Mouse (Mus musculus) kidney, embryonic 15.5 days (tissue): Measurements from ENCODE around the gene Olfr1134. TPM values are rescaled to one million over a fixed set of nuclear protein-coding genes. Genes with fewer than 3 reads are reported as not detected.
"Not testable (repeated sequence)": the region's sequence is repeated elsewhere in the genome, so short reads cannot be mapped to it uniquely, and the experiment has no call there.

Experiments used
- ATAC-seq: fragments of 200-750 bp; cut with Nextera tagmentation; replicated peaks from 2 replicates; pipeline ENCODE4 v1.8.0; 2017; ENCODE audit warnings: moderate TSS enrichment; ENCODE audit not compliant: low FRiP score
- H3K27ac ChIP-seq: fragments of 300-500 bp; sonication (generic); 2 replicates; pipeline ENCODE4 v1.5.1; 2015; ENCODE audit warnings: mild to moderate bottlenecking, inconsistent platforms
- H3K27me3 ChIP-seq: fragments of 300-500 bp; sonication (generic); 2 replicates; pipeline ENCODE4 v1.6.1; 2015; ENCODE audit warnings: inconsistent platforms
- H3K36me3 ChIP-seq: fragments of 300-500 bp; sonication (generic); 2 replicates; pipeline ENCODE4 v1.6.1; 2015; ENCODE audit warnings: inconsistent platforms
- H3K4me1 ChIP-seq: fragments of 300-500 bp; sonication (generic); 2 replicates; pipeline ENCODE4 v1.6.1; 2015; ENCODE audit warnings: inconsistent platforms
- H3K4me2 ChIP-seq: fragments of 300-500 bp; sonication (generic); 2 replicates; pipeline ENCODE4 v1.6.1; 2015; ENCODE audit warnings: moderate library complexity, mild to moderate bottlenecking, inconsistent platforms
- H3K4me3 ChIP-seq: fragments of 300-500 bp; sonication (generic); replicated peaks from 2 replicates; pipeline ENCODE4 v1.5.1; 2015; ENCODE audit warnings: mild to moderate bottlenecking, inconsistent platforms
- H3K9ac ChIP-seq: fragments of 300-500 bp; sonication (generic); 2 replicates; pipeline ENCODE4 v1.6.1; 2015; ENCODE audit warnings: mild to moderate bottlenecking, inconsistent platforms
- H3K9me3 ChIP-seq: fragments of 300-500 bp; sonication (generic); replicated peaks from 2 replicates; pipeline ENCODE4 v1.6.1; 2016; ENCODE audit warnings: inconsistent platforms
- WGBS: fragments of 180-500 bp; shearing (Covaris S2); methylation state at CpG from one replicate; pipeline ENCODE4 v1.1.7; 2015; ENCODE audit warnings: mixed read lengths; 5-methylcytosine and 5-hydroxymethylcytosine counted together
- polyA plus RNA-seq: library from polyadenylated mRNA; unstranded; fragments of >200 nt; fragmentation: Nextera tagmentation; extraction: Ambion mirVana; gene quantifications from 2 replicates; pipeline ENCODE4 v1.2.1, GENCODE M21; 2015

The Olfr1134 gene
- polyA plus RNA-seq = not detected in 2 replicates

- H3K9ac ChIP-seq = no peak within 1 kb of the TSS
- H3K36me3 ChIP-seq = no peaks in the 10 kb centered on the region
- H3K4me3 ChIP-seq = no peak within 1 kb of the TSS
- no peaks in the 10 kb centered on the region for H3K9me3 ChIP-seq
- no peak for ATAC-seq
- no peak within 1 kb of the TSS for H3K27ac ChIP-seq
- no peaks in the 10 kb centered on the region for H3K4me1 ChIP-seq
- no peak within 1 kb of the TSS for H3K4me2 ChIP-seq
- no peaks in the 10 kb centered on the region for H3K27me3 ChIP-seq
- WGBS = 90% methylated on average over 2 of the region's 2 CpGs
These were observed at the start of gene Olfr1134 for GRCm38 (mm10) chr2:87658360-87658759. Olfr1134 (minus strand) TSS chr2:87658460.

DNA sequence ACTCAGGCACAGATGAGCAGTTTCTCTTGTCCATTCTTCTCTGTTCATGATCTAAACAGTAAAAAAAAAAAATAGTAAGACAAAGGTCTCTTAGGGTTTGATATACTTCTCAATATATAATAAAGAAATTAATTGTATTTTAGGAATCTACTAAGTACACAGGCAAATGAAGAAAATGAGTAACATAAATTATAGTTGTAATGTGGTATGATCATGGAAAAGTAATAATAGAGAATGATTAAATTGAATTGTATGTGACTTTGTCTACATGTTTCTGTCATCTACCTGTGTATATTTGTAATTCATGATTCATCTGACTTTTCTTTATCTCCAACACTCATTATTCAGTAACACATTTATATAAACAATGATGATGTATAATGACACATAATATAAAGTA, 35.6 kb upstream of the Olfr1134 start, which contains the start of gene Olfr1136:
Gene Olfr1136 (minus strand): TSS at position 101 of the 400 bp plus-strand sequence.
- Histone ChIP-seq H3K36me3 (no peaks in the 10 kb centered on the region), H3K4me3 (no peak within 1 kb of the TSS), H3K27me3 (no peaks in the 10 kb centered on the region), H3K9me3 (no peaks in the 10 kb centered on the region), H3K27ac (no peak within 1 kb of the TSS), H3K9ac (no peak within 1 kb of the TSS), H3K4me1 (no peaks in the 10 kb centered on the region), H3K4me2 (no peak within 1 kb of the TSS)
- ATAC-seq = no peak

GRCm38 (mm10) chr2:87673564-87673963, 15.3 kb upstream of the Olfr1134 start, which contains the start of gene Olfr1135:
Olfr1135 (minus strand) TSS chr2:87673664.
- Histone ChIP-seq H3K9me3 (no peaks in the 10 kb centered on the region), H3K4me3 (no peak within 1 kb of the TSS), H3K9ac (no peak within 1 kb of the TSS), H3K36me3 (no peaks in the 10 kb centered on the region), H3K27me3 (no peaks in the 10 kb centered on the region), H3K4me1 (no peaks in the 10 kb centered on the region), H3K27ac (no peak within 1 kb of the TSS), H3K4me2 (no peak within 1 kb of the TSS)
- WGBS = 12% methylated on average over 1 of the region's 1 CpGs
- ATAC-seq = no peak

GRCm38 (mm10) chr2:87647274-87647673, 11.0 kb downstream of the Olfr1134 start, which contains the start of gene Olfr1133:
Olfr1133 (minus strand) TSS chr2:87647374.
- Histone ChIP-seq H3K4me1 (no peaks in the 10 kb centered on the region), H3K36me3 (no peaks in the 10 kb centered on the region), H3K4me3 (no peak within 1 kb of the TSS), H3K4me2 (no peak within 1 kb of the TSS), H3K9me3 (no peaks in the 10 kb centered on the region), H3K27me3 (no peaks in the 10 kb centered on the region), H3K9ac (no peak within 1 kb of the TSS), H3K27ac (no peak within 1 kb of the TSS)
- no peak for ATAC-seq

DNA sequence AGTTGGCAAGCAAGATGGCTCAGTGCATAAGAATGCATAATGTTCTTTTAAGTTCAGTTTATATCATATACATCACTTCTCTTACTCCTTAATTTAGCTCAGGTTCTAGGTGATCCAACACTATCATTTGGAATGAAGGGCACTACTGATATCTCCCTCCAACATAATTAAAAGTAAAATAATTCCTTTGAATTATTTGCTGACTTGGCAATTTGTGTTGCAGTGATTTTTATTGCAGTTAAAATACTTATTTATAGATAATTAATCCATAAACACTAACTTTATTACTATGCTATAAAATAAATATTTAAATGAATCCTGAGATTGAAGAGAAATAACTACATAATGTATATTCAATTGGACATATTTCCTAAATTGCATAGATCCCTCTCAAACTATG, 15.8 kb downstream of the Olfr1134 start:
- Histone ChIP-seq H3K9me3 (no peaks in the 10 kb centered on the region), H3K9ac (no peak overlapping the region)
- no peak for ATAC-seq

DNA sequence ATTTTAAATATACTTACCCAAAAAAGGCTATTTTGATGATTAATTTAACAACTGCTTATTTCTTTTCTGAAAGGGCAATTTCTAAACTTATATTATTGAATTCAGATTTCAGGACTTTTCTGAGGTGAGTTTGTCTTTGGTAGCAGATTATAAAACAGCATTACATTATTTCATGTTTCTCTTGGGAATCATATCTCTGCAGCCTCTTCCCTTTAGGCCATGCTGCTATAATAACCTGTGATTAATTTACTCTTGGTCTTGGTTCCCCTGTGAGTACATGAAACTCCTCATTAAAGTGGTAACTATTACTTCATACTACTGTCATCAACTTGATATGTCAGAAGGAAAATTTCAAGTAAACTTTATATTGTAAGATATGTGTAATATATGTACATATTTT, 20.8 kb downstream of the Olfr1134 start, which contains the start of gene Olfr1132:
Gene Olfr1132 (minus strand): TSS at position 101 of the 400 bp plus-strand sequence.
- no peaks in the 10 kb centered on the region for H3K36me3 ChIP-seq
- no peak for ATAC-seq
- no peak within 1 kb of the TSS for H3K4me3 ChIP-seq
- H3K27ac ChIP-seq = no peak within 1 kb of the TSS
- H3K9ac ChIP-seq = no peak within 1 kb of the TSS
- no peak within 1 kb of the TSS for H3K4me2 ChIP-seq
- H3K4me1 ChIP-seq = no peaks in the 10 kb centered on the region
- no peaks in the 10 kb centered on the region for H3K9me3 ChIP-seq
- H3K27me3 ChIP-seq = no peaks in the 10 kb centered on the region

More for the DNA sequence above, 15.8 kb downstream of the Olfr1134 start:
- H3K4me2 ChIP-seq = no peak overlapping the region
- no peaks in the 10 kb centered on the region for H3K36me3 ChIP-seq
- H3K4me3 ChIP-seq = no peak overlapping the region
- H3K27ac ChIP-seq = no peak overlapping the region
- no peaks in the 10 kb centered on the region for H3K4me1 ChIP-seq
- no peaks in the 10 kb centered on the region for H3K27me3 ChIP-seq

DNA sequence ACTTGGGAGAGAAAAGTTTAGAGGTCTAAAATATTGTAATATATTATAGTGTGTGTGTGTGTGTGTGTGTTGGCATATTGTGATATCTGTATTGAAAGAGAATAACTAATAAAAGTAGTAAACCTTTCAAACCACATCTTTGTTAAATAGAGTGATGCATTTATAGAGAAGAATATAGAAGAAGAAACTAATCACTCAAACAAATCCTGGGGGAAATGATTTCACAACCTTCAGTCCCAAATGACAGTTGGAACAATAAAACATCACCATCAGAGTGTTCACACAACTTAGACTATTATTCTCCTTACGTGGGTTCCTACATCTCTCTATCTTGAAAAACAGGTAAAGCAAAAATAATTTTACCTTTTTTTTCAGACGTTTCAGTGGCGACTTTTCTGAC, 31.5 kb downstream of the Olfr1134 start, which contains the start of gene Olfr1131:
Gene Olfr1131 (plus strand): TSS at position 301 of the 400 bp plus-strand sequence.
- 72% methylated on average over 3 of the region's 3 CpGs for WGBS
- no peaks in the 10 kb centered on the region for H3K36me3 ChIP-seq
- no peak within 1 kb of the TSS for H3K4me2 ChIP-seq
- ATAC-seq = no peak
- no peaks in the 10 kb centered on the region for H3K4me1 ChIP-seq
- H3K9ac ChIP-seq = no peak within 1 kb of the TSS
- H3K27me3 ChIP-seq = no peaks in the 10 kb centered on the region
- H3K27ac ChIP-seq = no peak within 1 kb of the TSS
- no peak within 1 kb of the TSS for H3K4me3 ChIP-seq
- no peaks in the 10 kb centered on the region for H3K9me3 ChIP-seq

DNA sequence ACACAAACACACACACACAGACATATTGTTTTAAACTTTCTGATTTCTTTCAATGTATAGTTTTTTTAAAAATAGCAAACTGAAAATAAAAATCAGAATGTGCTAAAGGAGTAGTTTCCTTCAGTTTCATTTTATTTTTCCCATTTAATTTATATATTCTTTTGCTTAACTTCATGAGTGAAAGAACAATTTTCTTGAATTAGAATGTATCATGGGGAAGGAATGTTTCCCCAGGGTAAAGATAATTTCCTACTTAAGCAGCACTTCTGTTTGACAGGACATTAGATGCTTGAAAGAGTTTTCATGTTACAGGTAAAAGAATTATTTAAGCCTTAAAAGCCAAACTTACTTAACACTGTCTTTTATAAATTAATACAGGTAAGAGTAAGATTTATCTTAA, 52.3 kb downstream of the Olfr1134 start, which contains the start of gene Olfr1130:
Gene Olfr1130 (plus strand): TSS at position 301 of the 400 bp plus-strand sequence.
- H3K36me3 ChIP-seq, ATAC-seq, H3K4me3 ChIP-seq, H3K4me1 ChIP-seq, H3K9ac ChIP-seq, H3K27me3 ChIP-seq, H3K27ac ChIP-seq, H3K9me3 ChIP-seq, H3K4me2 ChIP-seq: not testable (repeated sequence)

Other genes starting within 250 kb of the Olfr1134 start
- gene Olfr1123, start 241.8 kb downstream of the Olfr1134 start, polyA plus RNA-seq = not detected in 2 replicates
- gene Olfr1124, start 228.2 kb downstream of the Olfr1134 start, polyA plus RNA-seq = 0.06 and 0.08 TPM in 2 replicates
- not detected in 2 replicates for gene Olfr1126, start 204.5 kb downstream of the Olfr1134 start, polyA plus RNA-seq
- gene Pramel7, start 161.4 kb downstream of the Olfr1134 start, polyA plus RNA-seq = not detected in 2 replicates
- gene Pramel6, start 151.9 kb downstream of the Olfr1134 start, polyA plus RNA-seq = not detected in 2 replicates
- not detected in 2 replicates for gene Olfr153, start 126.7 kb downstream of the Olfr1134 start, polyA plus RNA-seq
- not detected in 2 replicates for gene Olfr1128, start 112.9 kb downstream of the Olfr1134 start, polyA plus RNA-seq
- gene Olfr1129, start 84.6 kb downstream of the Olfr1134 start, polyA plus RNA-seq = not detected in 2 replicates
- gene Olfr1130, start 52.2 kb downstream of the Olfr1134 start, polyA plus RNA-seq = not detected in 2 replicates
- not detected in 2 replicates for gene Olfr1131, start 31.4 kb downstream of the Olfr1134 start, polyA plus RNA-seq
- not detected in 2 replicates for gene Olfr1132, start 20.9 kb downstream of the Olfr1134 start, polyA plus RNA-seq
- not detected in 2 replicates for gene Olfr1133, start 11.1 kb downstream of the Olfr1134 start, polyA plus RNA-seq
- not detected in 2 replicates for gene Olfr1135, start 15.2 kb upstream of the Olfr1134 start, polyA plus RNA-seq
- not detected in 2 replicates for gene Olfr1136, start 35.5 kb upstream of the Olfr1134 start, polyA plus RNA-seq
- gene Olfr1137, start 54.7 kb upstream of the Olfr1134 start, polyA plus RNA-seq = not detected in 2 replicates
- not detected in 2 replicates for gene Olfr1138, start 81.5 kb upstream of the Olfr1134 start, polyA plus RNA-seq
- not detected in 2 replicates for gene Olfr1140, start 85.3 kb upstream of the Olfr1134 start, polyA plus RNA-seq
- not detected in 2 replicates for gene Olfr1141, start 95.5 kb upstream of the Olfr1134 start, polyA plus RNA-seq
- not detected in 2 replicates for gene Olfr152, start 121.0 kb upstream of the Olfr1134 start, polyA plus RNA-seq
- gene Olfr1143, start 142.1 kb upstream of the Olfr1134 start, polyA plus RNA-seq = not detected in 2 replicates
- not detected in 2 replicates for gene Olfr1145, start 151.4 kb upstream of the Olfr1134 start, polyA plus RNA-seq
- gene Olfr1148, start 172.1 kb upstream of the Olfr1134 start, polyA plus RNA-seq = not detected in 2 replicates
- not detected in 2 replicates for gene Olfr1150-ps1, start 185.5 kb upstream of the Olfr1134 start, polyA plus RNA-seq
- gene Olfr1151, start 197.4 kb upstream of the Olfr1134 start, polyA plus RNA-seq = not detected in 2 replicates
- gene Olfr1152, start 208.0 kb upstream of the Olfr1134 start, polyA plus RNA-seq = not detected in 2 replicates
- not detected in 2 replicates for gene Olfr1153, start 236.5 kb upstream of the Olfr1134 start, polyA plus RNA-seq
- gene Olfr1154, start 246.7 kb upstream of the Olfr1134 start, polyA plus RNA-seq = not detected in 2 replicates